Mouse (Mus musculus): ENCODE results near the gene Ino80e.

Ino80e gene

DNA sequence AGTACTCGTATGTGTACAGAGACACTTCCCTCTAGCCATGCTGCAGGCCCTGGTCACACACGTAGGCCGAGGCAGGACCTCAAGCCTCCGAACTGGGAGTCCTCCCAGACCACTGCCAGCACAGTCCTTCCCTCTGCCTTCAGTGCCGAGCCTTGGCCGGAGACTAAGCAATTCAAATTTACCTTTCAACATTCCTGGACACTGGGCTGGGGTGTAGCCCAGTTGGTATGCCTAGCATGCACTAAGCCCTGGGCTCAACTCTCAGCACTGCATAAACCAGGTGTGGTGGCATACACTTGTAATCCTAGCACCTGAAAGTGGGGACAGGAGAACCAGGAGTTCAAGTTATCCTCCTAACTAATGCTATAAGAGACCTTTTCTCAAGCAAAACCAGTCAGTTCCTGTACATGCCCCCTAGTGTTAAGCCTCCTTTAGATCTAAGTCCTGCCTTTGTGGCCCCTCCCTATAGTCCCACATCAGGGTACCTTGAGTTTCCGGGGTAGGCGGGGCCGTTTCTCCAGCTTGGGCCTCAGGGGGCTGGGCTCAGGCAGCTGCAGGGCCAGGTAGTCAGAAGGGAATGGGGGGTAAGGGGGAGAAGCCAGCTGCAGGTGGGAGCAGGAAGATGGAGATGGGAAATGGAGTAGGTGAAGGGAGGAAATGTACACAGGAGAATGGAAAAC, 5.3 kb downstream of the Ino80e start:
- DNase-seq (ENCODE audit: low read depth, low spot score): no peak

DNA sequence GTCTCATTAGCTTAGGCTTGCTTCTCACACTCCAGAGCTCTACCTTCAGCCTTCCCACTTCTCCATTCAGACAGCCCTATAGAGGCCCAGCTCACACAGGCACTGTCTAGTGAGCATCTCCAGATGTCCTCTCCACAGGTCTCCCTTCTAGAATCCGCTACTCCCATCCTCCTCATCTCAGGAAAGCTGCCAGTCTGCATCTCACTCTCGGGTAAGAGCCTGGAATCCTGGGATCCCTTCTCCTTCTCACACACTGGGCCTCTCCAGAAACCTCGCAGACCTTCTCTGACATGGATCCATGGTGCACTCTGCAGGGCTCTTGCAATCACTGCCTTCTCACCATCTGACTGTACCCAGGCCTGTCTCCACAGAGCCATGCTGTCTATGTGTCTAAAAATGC, 6.5 kb downstream of the Ino80e start:
- DNase-seq (ENCODE audit: low read depth, low spot score): no peak

DNA sequence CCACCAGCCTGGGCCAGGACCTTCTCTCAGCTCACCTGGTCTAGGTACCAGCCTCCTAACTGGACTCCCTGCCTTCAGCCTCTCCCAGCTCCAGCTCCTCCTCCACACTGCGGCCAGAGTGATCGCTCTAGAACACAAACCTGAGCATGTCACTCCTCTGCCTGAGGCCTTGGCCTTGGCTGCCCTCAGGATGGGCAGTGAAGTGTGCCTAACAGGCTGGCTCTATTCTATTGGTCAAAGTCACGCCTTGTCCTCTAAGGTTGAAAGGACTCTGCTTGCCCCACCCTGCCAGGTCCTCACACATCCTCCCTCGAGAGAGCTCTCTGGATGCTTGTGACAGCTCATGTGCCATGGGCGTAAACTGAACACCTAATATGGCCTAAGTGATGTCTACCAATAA, 8.7 kb downstream of the Ino80e start:
- no peak for DNase-seq (ENCODE audit: low read depth, low spot score)

DNA sequence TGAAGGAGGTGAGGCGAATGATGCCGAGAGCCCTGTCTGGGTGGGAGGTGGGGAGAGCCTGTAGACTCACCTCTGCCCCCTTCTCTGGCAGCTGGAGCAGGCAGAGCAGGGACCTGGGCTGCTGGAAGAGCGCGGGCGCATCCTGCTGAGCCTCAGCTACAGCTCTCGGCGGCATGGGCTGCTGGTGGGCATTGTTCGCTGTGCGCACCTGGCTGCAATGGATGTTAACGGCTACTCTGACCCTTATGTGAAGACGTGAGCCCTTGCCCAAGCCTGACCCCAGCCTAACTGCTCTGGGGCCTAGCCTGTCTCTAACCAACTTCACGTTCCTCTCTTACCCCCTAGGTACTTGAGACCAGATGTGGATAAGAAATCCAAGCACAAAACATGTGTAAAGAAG, 11.0 kb downstream of the Ino80e start:
- no peak for DNase-seq (ENCODE audit: low read depth, low spot score)

DNA sequence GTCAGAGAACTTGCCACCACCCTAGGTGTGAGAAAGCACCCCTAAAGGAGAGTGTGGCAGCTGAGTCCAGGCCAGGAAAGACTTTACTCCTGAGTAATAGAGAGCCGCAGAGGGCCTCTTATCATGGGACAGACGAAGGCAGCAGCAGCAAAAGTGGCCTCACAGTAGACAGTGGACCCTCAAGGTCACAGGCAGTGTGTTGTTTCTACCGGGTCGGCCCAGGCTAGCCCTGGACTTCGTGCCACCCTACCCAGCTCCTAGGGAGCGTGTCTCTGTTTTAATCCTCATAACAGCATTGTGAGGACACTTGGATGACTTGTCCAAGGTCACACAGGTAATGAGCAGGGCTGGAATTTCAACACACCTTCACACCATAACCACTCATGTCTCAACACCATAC, 12.0 kb downstream of the Ino80e start:
- DNase-seq (ENCODE audit: low read depth, low spot score): no peak

DNA sequence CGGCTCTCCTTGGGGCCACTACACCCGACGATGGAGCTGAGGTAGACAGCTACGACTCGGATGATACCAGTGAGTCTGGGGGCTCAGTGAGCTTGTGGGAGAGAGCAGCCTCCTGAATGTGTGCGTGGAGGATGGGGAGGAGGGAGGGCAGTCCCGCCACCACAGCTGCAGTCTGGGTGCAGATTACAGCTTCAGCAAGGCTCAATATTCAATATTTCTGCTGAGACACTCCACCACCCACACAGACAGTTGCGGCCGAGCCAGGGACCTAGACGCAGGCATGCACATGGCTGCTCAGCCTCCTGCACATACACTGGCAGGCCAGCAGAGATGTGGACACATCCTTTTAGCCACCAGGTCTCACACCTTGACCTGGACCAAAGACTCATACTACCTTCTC, 13.4 kb downstream of the Ino80e start:
- DNase-seq (ENCODE audit: low read depth, low spot score): no peak

DNA sequence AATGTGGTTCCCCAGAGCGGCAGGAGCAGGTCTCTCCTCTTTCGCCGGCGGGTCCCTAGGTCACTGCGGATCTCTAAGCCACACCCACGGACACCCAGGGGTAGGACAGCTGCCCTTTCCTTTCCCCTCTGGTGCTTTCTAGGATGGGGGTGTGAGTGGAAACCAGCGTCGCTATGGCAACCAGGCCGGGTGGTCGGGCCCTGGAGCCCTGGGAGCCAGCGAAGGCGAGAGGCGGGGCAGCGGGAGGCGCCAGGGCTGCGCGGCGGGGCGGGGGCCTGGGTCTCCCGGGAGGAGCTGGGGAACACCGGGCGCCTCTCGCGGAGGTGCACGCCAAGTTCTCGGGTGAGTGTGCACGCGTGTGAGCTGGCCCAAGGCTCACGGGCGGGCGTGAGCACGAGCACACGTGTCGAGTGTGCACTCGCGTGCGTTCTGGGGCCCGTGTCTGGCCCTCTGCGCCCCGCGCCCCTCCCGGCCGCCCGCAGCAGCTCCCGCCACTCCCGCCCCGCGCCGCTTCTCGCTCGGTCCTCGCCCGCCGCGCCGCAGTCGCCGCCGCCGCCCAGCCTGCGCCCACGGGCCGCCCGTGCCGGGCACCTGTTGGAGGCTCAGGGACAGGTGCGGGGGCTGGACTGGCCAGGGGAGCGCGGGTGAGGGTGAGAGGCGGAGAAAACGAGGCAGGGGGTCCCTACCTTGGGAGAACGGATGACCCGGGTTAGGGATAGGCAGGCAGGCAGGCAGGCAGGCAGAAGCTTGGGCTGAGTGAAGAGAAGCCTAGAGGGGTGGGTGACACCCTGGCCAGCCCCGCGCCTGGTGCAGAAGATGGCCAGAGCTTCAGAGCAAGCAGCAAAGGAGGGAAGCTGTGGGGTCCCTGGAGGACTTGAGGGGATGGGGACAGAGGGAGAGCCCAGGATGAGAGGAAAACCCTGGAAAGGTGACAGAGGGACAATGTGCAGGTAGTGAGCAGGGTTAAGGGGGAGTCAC, 14.5 kb downstream of the Ino80e start:
- DNase-seq (ENCODE audit: low read depth, low spot score): no peak

DNA sequence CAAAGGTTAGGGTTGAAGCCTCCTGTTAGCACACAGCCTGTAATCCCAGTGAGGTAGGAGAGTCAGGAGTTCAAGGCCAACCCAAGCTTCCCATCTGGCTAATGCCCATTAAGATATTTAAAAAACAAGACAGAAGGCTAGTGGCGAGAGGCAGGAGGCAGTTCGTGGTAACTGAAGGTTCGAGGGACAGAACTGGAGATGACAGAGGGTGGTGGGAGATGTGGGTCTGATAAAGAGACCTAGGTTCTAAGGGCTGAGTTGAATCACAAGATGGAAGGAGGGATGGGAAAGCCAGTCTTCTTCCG, 15.1 kb downstream of the Ino80e start, which contains the start of gene Doc2a:
Gene Doc2a, plus strand, starts transcription at position 301 of the 305 bp plus-strand sequence.
- no peak for DNase-seq (ENCODE audit: low read depth, low spot score)

DNA sequence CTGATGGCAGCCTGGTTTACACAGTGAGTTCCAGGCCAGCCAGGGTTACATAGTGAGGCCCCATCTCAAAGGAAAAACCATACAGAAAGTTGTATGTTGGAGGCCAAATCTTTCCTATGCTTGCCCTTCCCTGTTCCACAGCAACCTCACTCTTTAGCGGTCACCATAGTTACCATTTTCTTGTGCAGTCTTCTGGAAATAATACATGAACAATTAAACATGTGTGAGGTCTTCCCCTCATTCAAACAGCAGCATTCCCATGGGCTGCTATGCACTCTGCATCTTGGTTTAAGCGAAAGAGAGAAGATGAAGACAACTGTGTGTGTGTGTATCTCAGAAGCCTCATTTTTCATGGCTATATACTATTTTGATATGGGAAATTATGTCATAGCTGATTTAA, 16.7 kb downstream of the Ino80e start:
- no peak for DNase-seq (ENCODE audit: low read depth, low spot score)

DNA sequence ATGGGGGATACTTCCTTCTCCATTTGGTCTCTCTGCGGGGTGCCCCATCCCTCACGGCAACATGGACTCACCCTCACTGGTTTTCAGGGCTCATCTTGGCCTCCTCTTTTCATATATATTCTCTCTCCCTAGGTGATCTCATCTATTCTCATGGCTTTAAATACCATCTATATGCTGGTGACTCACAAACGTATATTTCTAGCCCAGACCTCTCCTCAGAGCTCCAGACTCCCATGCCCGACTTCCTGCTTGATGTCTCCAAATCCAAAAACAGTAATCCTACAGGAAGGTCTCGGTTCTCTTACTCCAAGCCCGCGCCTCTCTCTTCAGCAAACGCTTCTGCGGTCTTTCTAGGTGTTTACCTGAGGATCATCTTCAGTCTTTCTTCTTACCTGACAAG, 18.9 kb downstream of the Ino80e start:
- no peak for DNase-seq (ENCODE audit: low read depth, low spot score)

DNA sequence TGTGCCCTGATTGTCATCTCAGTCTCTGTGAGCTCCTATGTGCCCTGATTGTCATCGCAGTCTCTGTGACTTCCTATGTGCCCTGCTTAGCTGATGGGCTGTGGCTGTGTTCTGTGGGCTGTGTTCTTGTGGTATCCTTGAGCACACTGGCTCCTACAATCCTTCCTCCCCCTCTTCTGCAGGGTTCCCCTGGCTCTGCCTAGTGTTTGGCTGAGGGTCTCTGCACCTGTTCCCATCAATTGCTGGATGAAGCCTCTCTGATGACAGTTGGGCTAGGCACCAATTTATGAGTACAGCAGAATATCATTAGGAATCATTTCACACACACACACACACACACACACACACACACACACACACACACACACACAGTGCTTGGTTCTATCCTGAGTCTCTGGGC, 28.9 kb downstream of the Ino80e start:
- DNase-seq (ENCODE audit: low read depth, low spot score): no peak

DNA sequence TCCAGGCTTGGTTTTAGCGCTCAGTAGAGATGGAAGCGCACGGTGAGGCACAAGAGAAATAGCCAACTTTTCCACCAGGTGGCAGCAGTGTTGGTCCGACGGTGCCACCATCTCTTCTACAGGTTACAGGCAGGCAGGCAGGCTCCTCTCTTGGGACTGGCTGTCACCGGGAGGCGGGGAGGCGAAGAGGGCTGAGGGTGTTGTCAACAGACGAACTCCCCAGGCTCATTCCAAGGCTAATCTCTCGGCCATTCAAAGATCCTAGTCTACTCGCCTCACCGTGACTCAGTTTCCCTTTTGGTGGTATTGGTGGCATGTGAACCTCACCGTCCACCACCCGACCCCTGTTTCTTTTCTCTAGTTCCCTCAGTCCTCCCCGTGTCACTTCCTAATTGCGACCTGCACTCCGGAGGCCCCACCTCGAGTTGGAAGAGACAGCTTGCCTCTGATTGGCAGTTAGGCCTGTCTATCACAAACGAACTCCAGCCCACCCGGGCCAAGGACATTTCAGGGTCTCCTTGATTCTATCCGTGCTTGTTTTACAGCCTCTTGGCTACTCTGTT, 30.1 kb downstream of the Ino80e start:
- DNase-seq (ENCODE audit: low read depth, low spot score): no peak

DNA sequence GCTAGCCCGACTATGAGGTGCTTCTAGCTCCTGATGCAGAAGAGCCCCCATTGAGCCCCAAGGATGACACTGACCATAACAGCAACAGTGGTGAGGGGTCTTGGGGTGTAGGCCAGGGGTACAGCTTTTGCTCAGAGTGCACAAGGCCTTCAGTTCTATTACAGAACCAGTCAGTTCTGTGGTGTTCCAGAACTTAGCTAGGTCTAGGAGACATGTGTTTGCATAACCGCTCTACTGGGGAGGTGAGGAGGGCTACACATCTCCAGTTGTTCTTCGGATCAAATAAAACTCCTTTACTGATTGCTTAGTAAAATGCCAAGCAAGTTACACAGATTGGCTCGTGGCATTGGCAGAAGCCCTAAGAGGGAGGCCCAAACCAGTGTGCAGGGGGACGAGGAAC, 30.6 kb downstream of the Ino80e start, which contains the start of gene 4930451I11Rik:
Gene 4930451I11Rik, minus strand, starts transcription at position 101 of the 400 bp plus-strand sequence.
- no peak for DNase-seq (ENCODE audit: low read depth, low spot score)

DNA sequence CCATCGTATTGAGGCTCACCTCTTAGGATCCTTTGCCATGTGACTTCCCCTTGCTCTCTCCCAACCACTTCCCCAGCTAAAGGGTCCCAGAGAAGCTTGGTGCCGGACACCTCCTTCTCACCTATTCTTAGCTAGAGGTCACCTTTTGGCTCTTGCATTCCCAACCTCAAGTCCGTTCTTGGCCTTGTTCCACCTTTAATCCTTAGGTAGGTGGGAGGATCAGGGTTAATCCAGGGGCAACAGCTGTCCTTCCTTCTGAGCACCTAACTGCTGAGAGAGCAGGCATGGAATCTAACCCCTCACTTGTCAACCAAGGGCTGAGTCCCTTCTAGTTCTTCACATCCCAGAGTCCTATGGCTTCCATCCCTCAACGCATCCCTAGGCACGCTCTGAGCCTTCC, 36.2 kb downstream of the Ino80e start:
- no peak for DNase-seq (ENCODE audit: low read depth, low spot score)

DNA sequence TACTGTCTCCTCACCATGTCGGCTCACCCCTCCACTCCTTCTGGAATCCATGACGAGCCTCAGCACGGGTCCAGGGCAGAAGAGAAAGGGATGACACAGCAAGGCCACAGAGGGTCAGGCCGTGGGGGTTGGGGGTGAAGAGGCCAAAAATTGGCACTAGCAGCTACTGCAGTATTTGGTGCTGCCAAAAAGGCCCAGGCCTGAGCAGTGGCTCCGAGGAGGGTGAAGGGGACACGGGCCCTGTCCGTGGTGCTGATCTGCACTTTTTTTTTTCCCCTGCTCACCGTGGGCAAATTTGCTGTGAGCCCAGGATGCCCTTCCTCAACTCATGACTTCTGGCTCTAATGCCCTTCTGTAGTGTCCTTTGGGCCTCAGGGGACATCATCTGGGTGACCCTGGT, 36.8 kb downstream of the Ino80e start:
- DNase-seq (ENCODE audit: low read depth, low spot score): no peak

DNA sequence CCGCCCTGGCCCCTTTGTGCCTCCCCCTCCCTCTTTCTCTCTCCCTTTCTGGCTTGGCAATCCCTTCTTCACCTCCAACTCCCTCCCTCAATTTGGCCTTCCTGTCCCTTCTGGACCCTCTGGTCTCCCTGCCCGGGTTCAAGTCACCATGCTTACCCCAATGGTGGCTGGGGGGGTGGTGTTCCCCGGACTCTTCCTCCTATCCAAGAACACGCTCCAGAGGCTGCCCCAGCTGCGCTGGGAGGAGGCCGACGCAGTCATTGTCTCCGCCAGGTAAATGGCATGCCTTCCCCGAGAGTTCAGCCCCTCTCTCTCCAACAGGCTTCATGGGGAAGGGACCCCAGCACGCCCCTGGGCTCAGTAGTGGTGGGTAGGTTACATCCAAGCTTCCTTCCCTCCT, 38.2 kb downstream of the Ino80e start:
- DNase-seq (ENCODE audit: low read depth, low spot score): no peak

DNA sequence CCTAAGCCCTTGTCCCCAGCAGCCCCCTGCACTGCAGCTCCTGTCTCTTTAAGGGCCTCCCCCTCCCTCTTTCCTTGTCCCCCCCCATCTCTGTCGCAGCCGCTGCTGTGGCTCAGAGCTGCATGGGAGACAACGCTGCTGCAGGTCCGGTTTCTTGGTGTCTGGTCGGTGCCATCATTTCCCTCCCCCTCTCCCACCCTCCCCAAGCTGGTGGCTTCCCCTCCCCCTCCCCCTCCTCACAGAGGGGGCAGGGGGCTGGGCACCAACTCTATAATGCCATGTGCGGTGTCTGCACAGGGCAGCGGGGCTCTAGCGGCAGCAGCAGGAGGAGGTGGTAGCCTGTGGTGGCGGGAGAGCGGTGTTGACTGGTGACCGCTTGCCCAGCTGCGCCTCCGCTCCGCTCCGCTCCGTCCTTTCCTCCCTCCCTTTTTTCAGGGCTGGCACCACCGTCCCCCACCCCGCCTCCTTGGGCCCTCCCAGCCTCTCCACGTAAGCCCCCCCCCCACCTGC, 38.9 kb downstream of the Ino80e start:
- DNase-seq (ENCODE audit: low read depth, low spot score): no peak

DNA sequence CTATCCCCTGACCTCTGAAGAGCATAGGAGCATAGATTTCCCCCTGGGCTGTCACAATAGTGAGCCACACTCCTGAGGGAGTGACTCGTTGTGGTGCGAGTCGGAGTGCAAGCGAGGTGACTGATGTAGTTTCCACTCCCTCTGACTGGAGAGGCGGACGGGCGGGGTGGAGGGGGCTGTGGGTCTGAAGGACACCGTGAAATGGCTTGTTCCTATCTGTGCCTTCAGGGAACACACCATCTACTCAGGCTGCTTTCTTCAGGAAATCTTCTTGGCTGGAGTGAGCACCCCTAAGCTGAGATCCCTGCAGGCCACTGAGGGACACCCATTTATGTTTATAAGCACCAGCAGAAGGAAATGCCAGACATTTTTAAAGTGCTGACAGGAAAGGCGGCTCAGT, 39.4 kb downstream of the Ino80e start:
- no peak for DNase-seq (ENCODE audit: low read depth, low spot score)

DNA sequence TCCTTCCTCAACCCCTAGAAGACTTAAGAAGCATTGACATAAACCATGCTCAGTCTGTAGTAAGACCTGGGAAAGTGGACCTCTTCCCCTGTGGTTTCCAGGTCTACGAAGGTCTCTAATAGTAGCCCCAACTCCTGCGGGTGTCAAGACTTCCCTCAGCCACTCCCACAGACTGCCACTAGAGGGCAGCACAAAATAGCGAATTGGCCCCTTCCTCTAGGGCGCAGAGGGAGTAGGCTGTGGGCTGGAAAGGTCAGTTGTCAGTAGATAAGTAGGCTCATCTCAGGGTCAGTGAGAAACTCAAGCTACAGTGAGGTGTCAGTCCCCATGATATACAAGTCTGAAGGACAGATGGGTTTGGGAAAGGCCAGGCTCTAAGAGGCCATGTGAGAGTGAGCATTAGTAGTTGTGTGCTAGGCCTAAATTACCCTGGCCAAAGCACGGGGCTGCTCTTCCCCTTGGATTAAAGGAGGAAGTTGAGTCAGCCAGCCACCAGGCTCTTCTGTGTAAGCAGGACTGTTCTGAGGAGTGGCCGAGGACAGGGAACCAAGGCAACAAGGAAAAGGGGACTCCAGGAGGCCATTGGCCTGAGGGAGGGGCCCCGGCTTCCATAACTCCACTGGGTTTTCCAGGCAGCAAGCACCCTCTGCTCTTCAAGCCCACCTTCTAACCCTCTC, 40.2 kb downstream of the Ino80e start:
- no peak for DNase-seq (ENCODE audit: low read depth, low spot score)

DNA sequence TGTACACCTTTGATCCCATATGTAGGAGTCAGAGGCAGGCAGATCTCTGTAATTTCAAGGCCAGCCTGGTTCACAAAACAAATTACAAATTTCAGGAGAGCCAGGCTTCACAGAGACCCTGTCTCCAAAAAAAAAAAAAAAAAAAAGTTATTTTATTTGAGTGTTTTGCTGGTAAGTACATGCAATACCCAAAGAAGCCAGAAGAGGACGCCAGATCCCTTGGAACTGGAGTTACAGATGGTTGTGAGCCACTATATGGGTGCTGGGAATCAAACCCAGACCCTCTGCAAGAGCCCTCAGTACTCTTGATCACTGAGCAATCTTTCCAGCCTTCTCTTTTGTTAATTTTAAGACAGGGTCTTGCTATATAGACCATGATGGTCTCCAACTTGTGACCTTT, 43.4 kb downstream of the Ino80e start:
- DNase-seq (ENCODE audit: low read depth, low spot score): no peak

DNA sequence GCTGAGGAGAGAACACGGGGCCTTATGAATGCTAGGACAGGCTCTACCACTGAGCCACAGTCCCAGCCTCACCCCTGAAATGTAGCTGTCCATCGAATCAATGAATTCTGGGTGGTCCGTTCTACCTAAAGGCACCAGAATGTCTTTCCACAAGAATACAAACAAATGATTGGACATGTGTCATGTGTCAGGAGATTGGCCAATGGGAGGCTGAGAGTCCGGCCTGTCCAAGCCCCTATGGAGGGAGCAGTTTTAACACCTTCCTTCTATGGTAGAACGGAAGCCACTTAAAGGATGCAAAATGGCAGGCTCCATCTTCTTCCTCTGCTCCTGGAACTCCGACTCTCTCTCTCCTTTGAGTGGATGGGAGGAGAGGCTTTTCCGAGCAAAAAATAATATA, 44.6 kb downstream of the Ino80e start:
- DNase-seq (ENCODE audit: low read depth, low spot score): no peak

DNA sequence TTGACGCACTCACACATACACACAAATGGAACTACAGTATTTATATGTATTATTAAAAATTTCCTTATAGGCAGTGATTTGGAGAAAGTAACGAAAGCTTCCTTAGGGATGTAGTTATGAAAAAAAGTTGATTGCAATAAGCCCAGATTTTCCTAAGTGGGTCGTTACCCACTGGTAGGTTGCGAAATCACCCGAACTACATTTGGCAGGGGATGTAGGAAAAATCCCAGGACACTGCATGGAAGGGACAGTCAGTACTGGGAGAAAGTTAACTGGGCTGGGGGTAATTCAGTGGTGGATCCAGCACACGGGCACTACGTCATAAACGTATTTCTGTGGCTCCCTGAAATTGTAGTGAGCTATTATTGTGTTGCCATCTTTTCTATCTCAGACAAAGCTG, 45.7 kb downstream of the Ino80e start:
- DNase-seq (ENCODE audit: low read depth, low spot score): no peak
